Mouse (Mus musculus): ENCODE measurements around the gene Farsb. TPM values are rescaled to one million over a fixed set of nuclear protein-coding genes. Genes with fewer than 3 reads are reported as not detected.

Gene Farsb
- polyA plus RNA-seq, 2 experiments from 2014 or later: 64.1 to 76.8 TPM

DNA sequence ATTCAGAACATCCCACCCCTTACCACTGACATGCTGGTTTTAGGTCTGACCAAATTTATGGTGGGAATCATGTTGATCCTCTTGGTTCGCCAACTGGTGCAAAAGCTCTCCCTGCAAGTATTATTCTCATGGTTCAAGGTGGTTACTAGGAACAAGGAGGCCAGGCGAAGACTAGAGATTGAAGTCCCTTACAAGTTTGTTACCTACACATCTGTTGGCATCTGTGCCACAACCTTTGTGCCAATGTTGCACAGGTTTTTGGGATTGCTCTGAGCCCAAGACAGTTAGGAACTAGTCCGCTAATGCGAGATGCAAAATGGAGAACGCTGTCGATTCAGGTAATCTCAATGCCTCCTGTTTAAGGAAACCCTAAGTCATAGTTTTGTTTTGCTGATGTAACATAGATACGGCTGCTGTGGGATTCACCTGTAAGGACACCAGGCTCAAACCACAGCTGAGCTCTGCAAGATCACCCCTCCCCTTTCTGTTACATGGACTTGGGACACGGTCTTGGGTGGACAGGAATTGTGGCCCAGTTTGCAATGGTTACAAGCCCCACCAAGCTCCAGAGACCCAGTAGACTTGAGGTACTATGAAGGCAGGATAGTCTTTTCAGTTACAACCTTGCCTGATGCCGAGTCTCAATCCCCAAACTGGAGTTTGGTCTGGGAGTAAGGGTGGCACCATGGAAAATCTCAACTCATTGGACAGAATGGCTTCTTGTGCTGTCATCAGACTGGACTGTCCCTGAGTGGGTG, 71.4 kb downstream of the Farsb start:
- no peak for ATAC-seq

DNA sequence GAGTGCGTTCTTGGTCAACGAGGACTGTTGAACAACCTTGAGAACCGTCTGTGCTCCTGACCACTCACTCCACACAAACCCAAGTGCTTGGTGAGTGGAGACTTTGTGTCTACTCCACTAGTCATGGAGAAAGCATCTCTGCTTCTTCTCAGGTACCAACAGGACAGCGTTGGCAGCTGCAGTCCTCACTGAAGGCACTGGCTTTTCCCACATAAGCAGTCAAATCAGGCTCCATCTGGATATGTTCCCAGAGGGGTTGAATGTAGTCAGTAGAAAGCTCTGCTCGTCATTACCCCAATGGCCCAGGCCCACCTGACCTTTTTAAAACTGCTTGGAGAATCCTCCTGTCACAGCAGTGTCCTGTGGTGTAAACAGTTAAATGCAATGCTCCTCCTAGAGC, 74.3 kb downstream of the Farsb start:
- no peak for ATAC-seq

DNA sequence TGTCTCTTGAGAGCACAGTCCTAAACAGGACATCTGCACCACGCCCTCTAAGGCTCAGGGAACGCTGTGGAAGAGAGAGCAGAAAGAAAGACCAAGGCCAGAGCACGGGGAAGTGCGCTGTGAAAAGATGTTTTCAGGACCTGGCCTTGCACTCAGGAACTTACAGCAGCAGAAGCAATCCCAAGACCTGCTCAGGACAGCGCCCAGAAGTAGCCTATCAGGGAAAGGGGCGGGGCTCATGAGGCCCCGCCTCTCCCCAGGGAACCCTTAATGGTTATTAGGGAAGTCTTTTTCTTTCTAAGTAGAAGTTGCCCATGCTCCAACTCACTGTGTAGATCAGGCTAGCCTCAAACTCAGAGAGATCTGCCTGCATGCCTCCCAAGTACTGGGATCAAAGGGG, 76.0 kb downstream of the Farsb start:
- no peak for ATAC-seq

DNA sequence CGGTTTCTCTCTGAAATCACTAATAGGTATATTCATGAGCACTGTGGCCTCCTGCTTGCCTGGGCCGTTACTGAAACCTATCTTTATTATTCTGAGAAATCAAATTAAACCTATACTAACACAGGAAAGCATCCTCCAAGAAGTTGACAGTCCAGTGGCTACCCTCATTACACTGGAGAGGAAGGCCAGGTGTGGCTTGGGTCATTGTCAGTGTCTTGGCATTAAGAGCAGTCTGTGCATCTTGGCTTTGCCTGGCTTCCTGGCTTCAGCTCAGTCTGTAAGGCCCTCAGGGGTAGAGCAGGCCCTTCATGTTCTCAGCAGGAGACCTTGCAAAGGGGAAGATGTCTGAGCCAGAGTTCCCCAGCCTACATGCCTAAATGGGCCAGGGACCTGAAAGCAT, 79.3 kb downstream of the Farsb start:
- ATAC-seq: no peak

DNA sequence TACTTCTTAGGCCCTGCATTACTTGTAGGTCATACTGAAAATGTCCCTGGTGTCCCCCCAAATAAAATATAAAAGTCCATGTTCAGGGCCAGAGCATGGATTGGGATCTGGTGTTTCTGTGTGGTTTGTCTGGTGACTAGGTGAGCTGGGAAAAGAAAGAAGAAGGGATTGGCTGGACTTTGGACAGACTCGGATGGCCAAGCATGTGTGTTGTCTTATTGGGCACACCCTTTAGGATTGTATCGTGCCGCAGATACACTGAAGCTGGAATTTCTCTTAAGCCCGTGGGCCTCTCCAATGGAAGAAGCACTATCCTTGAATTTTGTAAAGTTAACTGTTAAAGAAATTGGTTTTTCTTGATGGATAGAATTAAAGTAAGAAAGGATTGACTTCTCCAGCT, 87.3 kb downstream of the Farsb start:
- no peak for ATAC-seq

DNA sequence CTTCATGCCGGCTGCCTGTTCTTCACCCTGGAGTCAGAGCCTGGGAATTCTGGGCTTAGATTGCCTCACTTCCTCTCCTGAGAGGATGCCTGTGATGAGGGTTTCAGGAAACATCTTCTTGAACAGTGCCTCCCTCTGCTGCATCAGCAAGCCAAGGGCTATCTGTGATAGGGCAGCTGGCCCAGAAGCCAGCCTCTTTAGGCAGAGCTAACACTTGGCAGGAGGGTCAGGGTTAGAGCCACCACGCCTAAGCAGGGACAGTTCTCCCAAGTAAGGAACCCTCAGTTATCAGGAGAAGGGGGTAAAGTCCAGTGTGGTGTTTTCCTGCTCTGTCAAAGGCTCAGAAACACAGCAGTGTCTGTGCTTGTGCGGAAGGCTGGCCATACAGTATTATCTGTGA, 88.9 kb downstream of the Farsb start:
- ATAC-seq: no peak

DNA sequence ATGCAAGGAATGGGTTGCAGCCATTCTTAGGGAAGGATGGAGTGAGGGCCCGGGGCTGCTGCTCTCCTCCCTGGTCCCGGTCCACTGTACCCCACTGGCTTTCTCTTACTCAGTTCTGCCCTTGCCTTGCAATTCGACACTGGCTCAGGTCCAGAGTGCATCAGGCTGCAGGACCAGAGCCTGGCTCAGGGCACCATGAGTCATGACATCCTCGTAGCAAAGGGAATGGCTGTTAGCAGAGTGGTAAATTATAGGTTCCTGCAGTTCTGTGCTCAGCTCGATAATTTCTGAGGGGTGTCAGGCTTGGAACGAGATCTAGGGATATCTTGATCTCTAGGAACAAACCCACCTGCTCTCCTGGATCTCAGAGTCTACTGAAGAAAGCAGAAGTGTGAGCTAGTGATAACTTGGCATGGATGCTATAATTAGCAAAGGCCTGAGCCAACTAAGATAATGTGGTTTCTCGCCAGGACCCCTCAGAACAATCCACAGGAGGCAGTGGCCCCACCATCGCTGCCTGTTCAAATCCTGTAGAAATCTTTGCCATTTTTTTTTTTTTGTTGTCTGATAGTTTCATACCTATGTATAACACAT, 92.3 kb downstream of the Farsb start:
- ATAC-seq: no peak

DNA sequence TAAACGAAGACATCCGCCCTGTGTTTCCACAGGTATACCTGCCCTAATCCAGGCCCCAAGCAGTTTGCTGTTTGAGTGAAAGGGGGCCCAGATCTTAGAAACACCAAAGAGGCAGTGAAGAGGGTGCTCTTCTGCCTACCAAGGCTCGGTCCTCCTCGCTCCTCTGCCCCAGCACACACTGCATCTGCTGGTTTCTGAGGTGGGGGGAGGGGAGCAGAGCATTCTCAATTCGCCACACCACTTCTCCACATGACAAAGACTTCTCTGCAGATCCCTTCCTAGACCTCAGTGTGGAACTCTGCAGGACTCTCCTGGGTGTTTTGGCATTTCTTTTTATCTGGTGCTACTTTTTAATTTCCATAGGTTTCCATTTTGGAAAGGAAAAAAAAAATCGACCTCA, 93.0 kb downstream of the Farsb start:
- no peak for ATAC-seq

DNA sequence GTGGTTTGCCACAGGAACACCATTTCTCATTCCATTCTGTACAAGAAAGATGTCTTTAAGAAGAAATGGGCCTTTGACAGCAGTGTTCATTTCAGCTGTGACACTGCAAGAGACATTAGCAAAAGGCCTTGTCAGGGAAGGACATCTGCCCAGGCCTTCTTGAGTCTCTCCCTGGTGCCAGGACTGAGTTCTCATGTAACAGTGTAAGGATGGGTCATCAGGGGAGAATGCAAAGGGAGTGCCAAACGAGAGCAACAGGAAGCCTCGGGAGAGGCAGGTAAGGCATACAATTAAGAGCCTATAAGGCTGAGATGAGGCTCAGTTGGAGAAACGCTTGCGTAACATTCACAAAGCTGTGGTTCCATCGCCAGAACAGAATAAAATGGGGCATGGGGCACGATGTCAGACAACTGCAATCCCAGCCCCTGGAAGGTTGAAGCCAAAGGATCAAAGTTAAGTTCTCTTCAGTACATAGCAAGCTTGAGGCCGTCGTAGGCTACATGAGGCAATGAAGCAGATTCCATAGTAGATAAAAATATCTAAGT, 93.4 kb downstream of the Farsb start:
- no peak for ATAC-seq

DNA sequence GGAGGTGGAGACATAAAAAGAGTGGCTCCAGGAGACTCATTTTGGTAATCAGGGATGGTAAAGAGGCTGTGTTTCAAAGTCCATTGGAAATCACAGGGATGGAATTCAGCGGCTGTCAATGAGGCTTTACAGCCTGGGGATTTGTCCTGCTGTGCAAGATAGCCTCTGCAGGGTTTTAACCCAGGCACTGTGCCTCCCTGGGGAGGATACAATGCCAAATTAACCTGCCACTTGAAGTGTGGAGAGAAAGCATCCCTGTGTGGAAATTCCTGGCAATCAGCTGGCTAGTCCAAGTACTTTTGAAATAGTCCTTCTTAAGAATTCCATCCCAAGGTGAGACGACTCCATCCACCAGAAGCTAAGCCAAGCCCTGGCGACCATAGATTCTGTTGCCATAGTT, 99.8 kb downstream of the Farsb start:
- no peak for ATAC-seq

DNA sequence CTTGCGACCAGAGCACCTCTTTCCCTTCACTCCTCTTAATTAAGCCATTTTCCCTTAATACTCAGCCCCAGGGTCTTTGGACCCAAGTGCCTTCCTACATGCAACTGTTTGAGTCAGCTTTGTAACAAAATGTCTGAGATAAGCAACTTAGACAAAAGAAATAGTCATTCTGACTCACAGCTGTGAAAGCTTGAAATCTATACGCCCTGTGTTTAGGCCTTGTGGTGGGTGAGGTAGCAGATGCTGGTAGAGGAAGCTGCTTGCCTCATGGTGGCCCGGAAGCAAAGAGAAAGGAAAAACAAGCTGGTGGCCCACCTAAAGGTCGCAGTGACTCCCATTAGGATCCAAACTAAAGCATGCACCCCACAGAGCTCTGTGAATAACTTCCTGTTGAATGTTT, 100.8 kb downstream of the Farsb start:
- ATAC-seq: no peak

DNA sequence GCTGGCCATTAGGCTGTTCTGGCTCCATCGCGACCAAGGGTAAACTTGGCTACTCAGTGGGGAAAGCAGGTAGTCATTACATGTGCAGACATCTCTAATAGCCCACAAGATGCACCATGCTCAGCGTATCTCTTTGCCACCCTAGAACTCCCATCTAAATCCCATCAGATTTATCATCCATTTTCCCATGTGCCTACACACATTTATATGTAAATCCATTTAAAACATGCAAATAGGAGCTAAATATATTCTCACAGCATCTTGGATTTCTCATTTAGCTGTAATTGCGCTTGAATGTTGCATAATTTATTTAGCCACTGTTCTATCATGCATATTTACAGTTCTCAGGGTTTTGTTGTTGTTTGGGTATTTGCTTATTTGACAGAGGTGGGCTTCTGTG, 107.7 kb downstream of the Farsb start:
- ATAC-seq: no peak

DNA sequence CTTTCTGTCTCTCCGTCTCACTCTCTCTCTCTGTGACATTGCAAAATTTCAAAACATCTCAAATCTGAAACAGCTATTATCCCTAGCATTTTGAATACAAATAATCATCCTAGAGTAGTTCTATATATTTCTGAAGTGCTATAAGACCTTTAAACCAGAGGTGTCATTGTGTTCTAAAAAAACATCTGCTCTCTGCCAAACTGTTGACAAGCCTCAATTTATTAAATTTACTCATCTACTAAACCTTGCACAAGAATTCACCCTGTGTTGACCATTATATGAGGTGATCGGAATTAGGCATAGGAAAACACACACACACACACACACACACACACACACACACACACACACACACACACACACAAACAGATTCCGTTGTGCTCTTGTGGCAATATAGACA, 113.6 kb downstream of the Farsb start:
- ATAC-seq: no peak

DNA sequence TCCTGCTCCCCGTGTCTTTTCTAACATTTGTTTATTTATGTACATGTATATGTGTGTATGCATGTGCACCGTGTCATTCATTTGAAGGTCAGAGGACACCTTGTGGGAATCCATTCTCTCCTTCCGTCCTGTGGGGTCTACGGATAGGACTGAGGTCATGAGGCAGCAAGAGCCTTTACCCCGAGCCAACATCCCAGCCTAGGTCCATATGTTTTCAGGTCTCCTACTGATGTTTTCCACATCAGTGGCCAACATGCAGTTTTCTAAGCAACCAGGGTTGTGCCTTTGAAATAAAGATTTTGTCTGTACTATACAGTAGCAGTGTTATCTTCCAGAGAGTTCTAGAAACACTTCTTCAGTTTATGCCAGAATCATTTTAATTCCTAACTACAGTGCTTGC, 114.9 kb downstream of the Farsb start:
- no peak for ATAC-seq

DNA sequence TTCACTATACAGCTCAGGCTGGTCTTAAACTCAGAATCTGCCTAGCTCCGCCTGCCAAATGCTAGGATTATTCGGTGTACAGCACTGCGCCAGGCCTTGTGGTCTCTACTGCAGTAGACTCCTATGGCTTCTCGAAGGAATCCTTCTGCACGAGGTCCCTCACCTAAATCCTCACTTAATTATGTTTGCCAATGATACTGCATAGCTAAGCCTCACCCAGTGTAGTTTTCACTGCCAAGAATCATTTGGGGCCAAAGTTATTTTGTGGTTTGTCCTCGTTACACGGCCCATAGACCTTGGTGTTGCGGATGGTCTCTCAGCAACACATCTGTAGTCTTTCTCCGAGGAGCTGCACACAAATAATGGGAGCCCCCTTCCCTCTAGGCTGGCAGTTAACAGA, 116.4 kb downstream of the Farsb start:
- ATAC-seq: no peak

DNA sequence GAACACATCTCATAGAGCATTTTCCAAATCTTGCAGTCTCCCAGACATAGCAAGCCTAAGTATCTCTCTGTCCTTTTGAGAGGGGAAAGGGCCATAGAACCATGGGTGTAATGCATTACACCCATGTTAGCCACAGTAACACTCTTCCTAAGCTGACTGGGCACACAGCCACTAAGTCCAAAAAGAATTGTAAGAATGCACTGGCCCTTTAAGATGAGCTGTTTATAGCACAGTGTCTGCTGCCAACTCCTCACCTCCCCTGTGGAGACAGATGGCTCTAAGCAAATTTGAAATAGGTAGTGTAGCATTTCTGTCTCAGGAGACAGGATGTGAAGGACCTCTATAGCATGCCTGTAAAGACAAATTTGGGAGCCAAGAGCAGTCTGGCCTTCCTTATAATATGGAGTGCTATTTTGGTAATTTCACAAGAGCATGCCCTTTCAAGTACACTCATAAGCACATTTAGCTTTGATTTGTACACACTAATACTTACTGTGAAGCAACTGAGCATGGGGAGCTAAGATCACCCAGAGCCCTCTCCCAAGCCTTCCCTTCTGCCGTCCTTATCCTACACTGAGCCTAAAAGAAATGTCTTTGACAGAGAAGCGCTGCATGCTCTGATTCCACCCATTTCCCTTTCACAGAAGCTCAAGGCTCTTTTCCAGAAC, 117.0 kb downstream of the Farsb start:
- no peak for ATAC-seq

DNA sequence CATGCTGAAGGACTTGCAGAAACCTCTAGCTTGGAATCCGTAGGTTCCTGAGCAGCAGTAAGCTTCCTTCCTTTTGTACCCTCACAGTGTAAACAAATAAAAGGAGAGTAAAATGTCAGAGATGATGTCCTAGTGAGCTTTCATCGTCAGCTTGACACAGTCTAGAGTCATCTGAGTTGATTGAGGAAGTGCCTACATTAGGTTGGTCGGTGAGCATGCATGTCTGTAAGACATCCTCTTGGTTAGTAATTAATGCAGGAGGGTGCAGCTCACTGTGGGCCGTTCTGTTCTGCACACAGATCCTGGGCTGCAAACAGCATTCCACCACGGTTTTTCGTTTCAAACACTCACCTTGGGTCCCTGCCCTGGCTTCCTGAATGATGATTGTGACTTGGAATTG, 118.6 kb downstream of the Farsb start:
- no peak for ATAC-seq

Other genes with a start within 250 kb of the Farsb start
- 1 to 10 TPM in 1 of 2 experiments, under 1 TPM in 1; 0.87 to 2.0 TPM for gene Sgpp2, start 178.6 kb downstream of the Farsb start, polyA plus RNA-seq (2017; shearing (Covaris generic))
- not detected for gene Mogat1, start 22.1 kb upstream of the Farsb start, polyA plus RNA-seq (2017; shearing (Covaris generic))
- under 1 TPM in 1 of 2 experiments, not detected in 1; 0.11 TPM for gene BC035947, start 23.3 kb upstream of the Farsb start, polyA plus RNA-seq (2017; shearing (Covaris generic))
- gene Acsl3, start 168.9 kb upstream of the Farsb start, polyA plus RNA-seq (2017; shearing (Covaris generic)): 1 to 10 TPM; 3.8 to 4.7 TPM
- gene Utp14b, start 169.1 kb upstream of the Farsb start, polyA plus RNA-seq (2017; shearing (Covaris generic)): under 1 TPM; 0.65 to 0.87 TPM

Measured in CD4-positive, CD25-positive, alpha-beta regulatory T cell, adult 4 months (primary cell).